Mouse (Mus musculus): ENCODE results near the gene Olfr312. TPM values are rescaled to one million over a fixed set of nuclear protein-coding genes. Genes with fewer than 3 reads are reported as not detected.

Gene Olfr312
- polyA plus RNA-seq, 1 experiment from 2014 or later = not detected

GRCm38 (mm10) chr11:58870961-58871360 lies 41.9 kb downstream of the Olfr312 start:
- Histone ChIP-seq H3K36me3 (replicated peaks) (peaks cover 37% of the 10 kb centered on the region), H3K27ac (no peak overlapping the region), H3K4me3 (no peak overlapping the region), H3K9me3 (no peaks in the 10 kb centered on the region), H3K4me1 (peaks cover 12% of the 10 kb centered on the region), H3K27me3 (ENCODE audit: poor library complexity, severe bottlenecking) (no peaks in the 10 kb centered on the region)
- no peak for DNase-seq (ENCODE audit: extremely low spot score, low spot score)
- 88% methylated on average over 4 of the region's 4 CpGs for WGBS

GRCm38 (mm10) chr11:58883756-58884155 lies 54.7 kb downstream of the Olfr312 start:
- H3K27me3 ChIP-seq (ENCODE audit: poor library complexity, severe bottlenecking) = no peaks in the 10 kb centered on the region
- 90% methylated on average over 8 of the region's 8 CpGs for WGBS
- no peak overlapping the region for H3K4me3 ChIP-seq
- peaks cover 53% of the 10 kb centered on the region for H3K36me3 ChIP-seq (replicated peaks)
- no peaks in the 10 kb centered on the region for H3K9me3 ChIP-seq
- no peak overlapping the region for H3K27ac ChIP-seq
- DNase-seq (ENCODE audit: extremely low spot score, low spot score) = no peak
- no peaks in the 10 kb centered on the region for H3K4me1 ChIP-seq

Other genes with a start within 250 kb of the Olfr312 start
- not detected in 2 replicates for gene Olfr324, start 234.1 kb upstream of the Olfr312 start, polyA plus RNA-seq (2016; fragmentation: Nextera tagmentation; extraction: Ambion mirVana)
- not detected in 2 replicates for gene 2210407C18Rik, start 213.2 kb upstream of the Olfr312 start, polyA plus RNA-seq (2016; fragmentation: Nextera tagmentation; extraction: Ambion mirVana)
- gene Olfr323, start 198.7 kb upstream of the Olfr312 start, polyA plus RNA-seq (2016; fragmentation: Nextera tagmentation; extraction: Ambion mirVana) = not detected in 2 replicates
- gene Trim58, start 188.8 kb upstream of the Olfr312 start, polyA plus RNA-seq (2016; fragmentation: Nextera tagmentation; extraction: Ambion mirVana) = 0.33 and 0.35 TPM in 2 replicates
- gene Olfr322, start 170.5 kb upstream of the Olfr312 start, polyA plus RNA-seq (2016; fragmentation: Nextera tagmentation; extraction: Ambion mirVana) = not detected in 2 replicates
- gene Olfr320, start 148.1 kb upstream of the Olfr312 start, polyA plus RNA-seq (2016; fragmentation: Nextera tagmentation; extraction: Ambion mirVana) = not detected in 2 replicates
- gene Olfr319, start 130.1 kb upstream of the Olfr312 start, polyA plus RNA-seq (2016; fragmentation: Nextera tagmentation; extraction: Ambion mirVana) = not detected in 2 replicates
- gene Olfr318, start 105.2 kb upstream of the Olfr312 start, polyA plus RNA-seq (2016; fragmentation: Nextera tagmentation; extraction: Ambion mirVana) = not detected in 2 replicates
- gene Olfr317, start 90.0 kb upstream of the Olfr312 start, polyA plus RNA-seq (2016; fragmentation: Nextera tagmentation; extraction: Ambion mirVana) = not detected in 2 replicates
- not detected in 2 replicates for gene Olfr316, start 76.5 kb upstream of the Olfr312 start, polyA plus RNA-seq (2016; fragmentation: Nextera tagmentation; extraction: Ambion mirVana)
- gene Olfr315, start 56.0 kb upstream of the Olfr312 start, polyA plus RNA-seq (2016; fragmentation: Nextera tagmentation; extraction: Ambion mirVana) = not detected in 2 replicates
- gene Olfr314, start 46.3 kb upstream of the Olfr312 start, polyA plus RNA-seq (2016; fragmentation: Nextera tagmentation; extraction: Ambion mirVana) = not detected in 2 replicates
- 1.0 and 1.9 TPM in 2 replicates for gene Fam183b, start 27.3 kb upstream of the Olfr312 start, polyA plus RNA-seq (2016; fragmentation: Nextera tagmentation; extraction: Ambion mirVana)
- gene Olfr313, start 14.2 kb upstream of the Olfr312 start, polyA plus RNA-seq (2016; fragmentation: Nextera tagmentation; extraction: Ambion mirVana) = not detected in 2 replicates
- gene Olfr311, start 10.0 kb downstream of the Olfr312 start, polyA plus RNA-seq (2016; fragmentation: Nextera tagmentation; extraction: Ambion mirVana) = not detected in 2 replicates
- 8.9 and 9.3 TPM in 2 replicates for gene Gm12258, start 17.9 kb downstream of the Olfr312 start, polyA plus RNA-seq (2016; fragmentation: Nextera tagmentation; extraction: Ambion mirVana)
- gene 2810021J22Rik, start 38.0 kb downstream of the Olfr312 start, polyA plus RNA-seq (2016; fragmentation: Nextera tagmentation; extraction: Ambion mirVana) = 9.3 and 9.4 TPM in 2 replicates
- gene Zfp39, start 75.0 kb downstream of the Olfr312 start, polyA plus RNA-seq (2016; fragmentation: Nextera tagmentation; extraction: Ambion mirVana) = 5.8 and 6.4 TPM in 2 replicates
- gene Btnl10, start 88.7 kb downstream of the Olfr312 start, polyA plus RNA-seq (2016; fragmentation: Nextera tagmentation; extraction: Ambion mirVana) = 0.05 TPM in 1 of 2 replicates, not detected in the other
- gene Rnf187, start 109.7 kb downstream of the Olfr312 start, polyA plus RNA-seq (2016; fragmentation: Nextera tagmentation; extraction: Ambion mirVana) = 265 and 273 TPM in 2 replicates
- gene Hist3h2ba, start 119.7 kb downstream of the Olfr312 start, polyA plus RNA-seq (2016; fragmentation: Nextera tagmentation; extraction: Ambion mirVana) = 22.7 and 36.5 TPM in 2 replicates
- 15.1 and 19.4 TPM in 2 replicates for gene Hist3h2a, start 125.4 kb downstream of the Olfr312 start, polyA plus RNA-seq (2016; fragmentation: Nextera tagmentation; extraction: Ambion mirVana)
- 0.19 and 0.31 TPM in 2 replicates for gene Trim17, start 125.4 kb downstream of the Olfr312 start, polyA plus RNA-seq (2016; fragmentation: Nextera tagmentation; extraction: Ambion mirVana)
- gene Trim11, start 148.9 kb downstream of the Olfr312 start, polyA plus RNA-seq (2016; fragmentation: Nextera tagmentation; extraction: Ambion mirVana) = 18.5 and 19.6 TPM in 2 replicates

Measured in forebrain, embryonic 10.5 days (tissue).